16 mouse cellular contexts compared by ENCODE assay signal in the genomic region with DNA sequence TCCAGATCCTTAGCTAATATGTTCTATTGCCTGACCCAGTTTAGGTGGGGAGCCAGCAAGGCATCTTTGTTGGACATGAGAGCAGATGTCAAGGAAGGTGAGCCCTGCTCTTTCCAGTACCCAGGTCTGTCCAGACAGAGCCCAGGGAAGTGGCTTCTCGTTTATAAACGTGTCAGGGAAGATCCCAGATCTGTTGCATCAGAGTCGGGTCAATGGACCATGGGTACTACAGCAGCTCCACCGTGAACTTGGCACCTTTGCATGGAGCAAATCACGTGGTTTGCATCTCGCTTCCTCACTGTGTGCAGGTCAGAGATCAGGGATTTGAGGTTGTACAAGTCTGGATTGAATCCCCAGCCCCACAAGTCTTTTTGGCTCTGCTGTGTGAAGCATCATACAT.
"Had no signal": no experiment of that assay in that cellular context is flagged by ENCODE, and none has a peak within 500 bp of the region (broad histone marks: within the 10 kb centered on the region; RNA-seq: fewer than 3 reads in every experiment).

No protein-coding gene starts in this region.

- H3K27ac ChIP-seq: hindbrain, embryonic 15.5 days; limb, embryonic 12.5 days; lung, embryonic 15.5 days; macrophage; midbrain, embryonic 15.5 days; neural tube, embryonic 13.5 days had no signal

- H3K27me3 ChIP-seq: hindbrain, embryonic 15.5 days; limb, embryonic 12.5 days; megakaryocyte, embryonic 14.5 days; midbrain, embryonic 15.5 days; neural tube, embryonic 13.5 days had no signal

- H3K9ac ChIP-seq: hindbrain, embryonic 15.5 days; limb, embryonic 12.5 days; lung, embryonic 15.5 days; midbrain, embryonic 15.5 days; neural tube, embryonic 13.5 days had no signal

- H3K9me3 ChIP-seq: hindbrain, embryonic 15.5 days; limb, embryonic 12.5 days; lung, embryonic 15.5 days; megakaryocyte, embryonic 14.5 days; midbrain, embryonic 15.5 days; neural tube, embryonic 13.5 days had no signal

- H3K4me2 ChIP-seq: hindbrain, embryonic 15.5 days; limb, embryonic 12.5 days; lung, embryonic 15.5 days; midbrain, embryonic 11.5 days; midbrain, embryonic 15.5 days; neural tube, embryonic 13.5 days had no signal

- DNase-seq: liver; lung, postnatal 14 days; retina, postnatal 1 day; right cerebral cortex, postnatal 4 days; spleen, adult 18-20 months; thymus, adult 2 months; thymus, postnatal 25 days had no signal

- H3K4me3 ChIP-seq: hindbrain, embryonic 15.5 days; limb, embryonic 12.5 days; lung, embryonic 15.5 days; megakaryocyte, embryonic 14.5 days; midbrain, embryonic 15.5 days; neural tube, embryonic 13.5 days had no signal

- H3K36me3 ChIP-seq: hindbrain, embryonic 15.5 days; limb, embryonic 12.5 days; lung, embryonic 15.5 days; midbrain, embryonic 15.5 days; neural tube, embryonic 13.5 days had no signal

- H3K4me1 ChIP-seq: hindbrain, embryonic 15.5 days; limb, embryonic 12.5 days; lung, embryonic 15.5 days; midbrain, embryonic 15.5 days; neural tube, embryonic 13.5 days had no signal

- ATAC-seq: intestine, embryonic 16.5 days; midbrain, embryonic 15.5 days had no signal
